Mouse (Mus musculus): Measurements from ENCODE around the gene Pcyox1. TPM values are rescaled to one million over a fixed set of nuclear protein-coding genes. Genes with fewer than 3 reads are reported as not detected.
A peak's percentile ranks its signal among the peaks of the same experiment; 100 is the strongest.

Gene Pcyox1
- total and polyA plus RNA-seq, 2 experiments from 2014 or later, result 44.5 to 44.7 TPM

DNA sequence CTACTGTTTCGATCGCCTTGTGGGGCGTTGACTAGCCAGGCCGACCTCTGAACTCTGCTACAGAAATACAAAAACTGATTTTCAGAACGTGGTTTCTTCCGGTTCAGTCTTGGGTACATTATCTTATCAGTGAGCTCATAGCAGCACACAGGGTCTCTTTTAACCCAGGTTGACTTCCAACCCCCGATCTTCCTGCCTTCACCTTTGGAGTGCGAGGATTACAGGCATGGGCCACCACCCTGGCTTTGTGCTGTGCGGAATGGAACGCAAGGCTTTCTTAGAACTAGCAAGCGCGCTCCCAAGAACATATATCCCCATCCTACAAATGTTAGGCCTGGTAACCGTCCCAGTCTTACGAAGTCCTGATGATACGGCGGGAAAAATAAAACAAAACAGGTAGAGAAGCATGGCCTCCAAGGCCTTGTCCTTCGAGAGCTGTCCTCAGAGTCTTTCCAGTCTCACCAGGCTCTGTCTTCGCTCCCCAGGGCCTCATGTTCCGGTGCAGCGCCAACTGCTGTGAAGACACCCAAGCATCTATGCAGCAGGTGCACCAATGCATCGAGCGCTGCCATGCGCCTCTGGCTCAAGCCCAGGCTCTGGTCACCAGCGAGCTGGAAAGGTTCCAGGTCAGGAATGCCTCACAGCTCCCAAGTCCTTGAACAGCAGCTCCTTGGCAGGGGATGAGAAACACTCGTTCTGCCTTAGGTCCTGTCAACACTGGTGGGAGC, 30.7 kb downstream of the Pcyox1 start:
- H3K27me3 ChIP-seq (ENCODE audit: control insufficient read depth, insufficient read depth, low read length), result no peaks in the 10 kb centered on the region
- 34% methylated on average over 25 of the region's 25 CpGs for WGBS
- peaks cover 20% of the 10 kb centered on the region for H3K4me1 ChIP-seq (ENCODE audit: control insufficient read depth, insufficient read depth)
- H3K4me2 ChIP-seq (ENCODE audit: low read depth, low read length), result peak overlapping the region; percentile 92
- peak overlapping the region; percentile 71 for H3K9ac ChIP-seq (replicated peaks; ENCODE audit: low read depth, low read length)
- H3K36me3 ChIP-seq (replicated peaks; ENCODE audit: control insufficient read depth, insufficient read depth, low read length), result peaks cover 6% of the 10 kb centered on the region
- TF ChIP-seq CTCF (IDR thresholded peaks at IDR 0.05; ENCODE audit: low read depth) (no peak), EP300 (IDR thresholded peaks at IDR 0.05; ENCODE audit: low read depth) (0 out of 2 replicates have a peak, but pooled peaks have one; percentile 2)
- DNase-seq (ENCODE audit: low spot score), result peak; percentile 48
- ATAC-seq (ENCODE audit: insufficient read depth, low read depth), result no peak
- H3K9me3 ChIP-seq (replicated peaks; ENCODE audit: control insufficient read depth, low read length), result no peaks in the 10 kb centered on the region
- peak overlapping the region; percentile 83 for H3K4me3 ChIP-seq (ENCODE audit: low read depth, low read length)
- peak overlapping the region; percentile 85 for H3K27ac ChIP-seq (ENCODE audit: low read depth)

DNA sequence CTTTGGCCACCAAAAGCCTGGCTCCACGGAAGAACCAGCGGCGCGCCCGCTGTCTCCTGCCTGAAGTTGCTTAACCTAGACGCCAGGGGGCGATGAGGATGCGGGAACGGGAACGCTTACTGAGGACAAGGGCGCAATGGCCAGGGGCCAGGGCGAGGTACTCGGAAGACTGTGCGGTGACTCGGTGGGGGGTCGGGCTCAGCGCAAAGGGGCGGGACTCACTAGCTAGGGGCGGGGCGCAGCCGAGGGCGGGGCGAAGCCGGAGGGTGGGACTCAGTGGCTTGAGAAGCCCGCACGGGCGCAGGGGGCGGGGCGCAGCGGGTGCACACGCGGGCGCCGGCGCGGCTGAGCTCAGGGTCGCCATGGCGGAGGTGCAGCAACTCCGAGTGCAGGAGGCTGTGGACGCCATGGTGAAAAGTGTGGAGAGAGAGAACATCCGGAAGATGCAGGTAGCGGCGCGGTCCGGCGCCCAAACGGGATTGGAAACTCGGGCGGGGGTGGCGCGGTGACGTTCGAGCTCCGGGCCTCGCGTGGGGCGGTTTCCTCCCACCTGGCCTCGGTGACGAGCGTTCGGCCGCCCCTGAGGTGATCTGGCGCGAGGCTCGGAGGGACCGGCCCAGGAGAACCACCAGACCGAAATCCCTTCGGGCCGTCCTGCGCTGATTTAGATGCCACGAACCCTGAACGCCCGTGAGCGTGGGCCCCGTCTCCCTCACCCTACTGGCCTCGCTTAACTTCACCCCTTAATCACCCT, 31.4 kb downstream of the Pcyox1 start, which contains the start of gene Fam136a:
Fam136a (plus strand) TSS at position 276 of the 754 bp plus-strand sequence.
- Histone ChIP-seq H3K9me3 (replicated peaks; ENCODE audit: control insufficient read depth, low read length) (no peaks in the 10 kb centered on the region), H3K4me3 (ENCODE audit: low read depth, low read length) (peak within 1 kb of the TSS; percentile 83), H3K36me3 (replicated peaks; ENCODE audit: control insufficient read depth, insufficient read depth, low read length) (peaks cover 6% of the 10 kb centered on the region), H3K9ac (replicated peaks; ENCODE audit: low read depth, low read length) (peak within 1 kb of the TSS; percentile 71), H3K4me2 (ENCODE audit: low read depth, low read length) (peak within 1 kb of the TSS; percentile 92), H3K27ac (ENCODE audit: low read depth) (peak within 1 kb of the TSS; percentile 85), H3K27me3 (ENCODE audit: control insufficient read depth, insufficient read depth, low read length) (no peaks in the 10 kb centered on the region), H3K4me1 (ENCODE audit: control insufficient read depth, insufficient read depth) (peaks cover 15% of the 10 kb centered on the region; the same call in 1 of the 2 replicates)
- peak; percentile 96 for DNase-seq (ENCODE audit: low spot score)
- 0 out of 2 replicates have a peak, but pooled peaks have one; percentile 20 for TF ChIP-seq EP300 (IDR thresholded peaks at IDR 0.05; ENCODE audit: low read depth)
- peak; percentile 97 for TF ChIP-seq CTCF (IDR thresholded peaks at IDR 0.05; ENCODE audit: low read depth)
- WGBS, result under 1% methylated on average over 69 of the region's 76 CpGs
- peak; percentile 96 for ATAC-seq (ENCODE audit: insufficient read depth, low read depth)

DNA sequence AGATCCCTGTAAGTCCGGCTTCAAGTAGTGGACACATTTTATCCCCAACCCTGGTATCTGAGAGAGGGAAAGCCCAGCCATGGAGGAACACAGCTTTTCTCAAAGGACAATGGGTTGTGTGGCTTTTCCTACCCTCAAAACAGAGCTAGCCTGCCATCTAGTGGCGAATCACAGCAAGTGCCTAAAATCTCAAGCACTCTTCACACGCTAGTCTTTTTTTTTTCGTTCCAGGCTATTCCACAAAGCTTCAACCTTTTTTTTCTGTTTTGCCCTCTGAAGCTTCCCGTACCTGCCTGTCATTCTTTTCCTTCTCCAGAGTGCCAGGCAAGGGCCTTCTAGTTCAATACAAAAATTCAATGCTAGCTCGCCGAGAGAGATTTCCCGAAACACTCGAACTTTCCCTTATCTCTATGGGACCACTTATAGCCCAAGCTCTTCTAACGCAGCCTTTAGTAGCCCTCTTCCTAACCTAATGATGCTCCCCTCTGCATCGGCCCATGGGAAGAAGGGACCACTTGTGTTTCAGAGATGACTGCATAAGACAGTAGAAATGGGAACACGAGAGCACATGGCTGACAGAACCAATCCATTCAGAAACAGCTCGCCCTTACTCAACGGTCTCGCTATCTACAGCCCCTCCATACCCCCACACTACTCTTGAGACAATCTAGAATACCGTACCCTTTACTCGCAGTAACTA, 32.4 kb downstream of the Pcyox1 start:
- peak; percentile 94 for TF ChIP-seq CTCF (IDR thresholded peaks at IDR 0.05; ENCODE audit: low read depth)
- TF ChIP-seq EP300 (IDR thresholded peaks at IDR 0.05; ENCODE audit: low read depth), result no peak
- 0 out of 2 replicates have a peak, but pooled peaks have one; percentile 6 for ATAC-seq (ENCODE audit: insufficient read depth, low read depth)
- Histone ChIP-seq H3K9me3 (replicated peaks; ENCODE audit: control insufficient read depth, low read length) (no peaks in the 10 kb centered on the region), H3K27ac (ENCODE audit: low read depth) (no peak overlapping the region), H3K9ac (replicated peaks; ENCODE audit: low read depth, low read length) (peak overlapping the region; percentile 41; the same call in 1 of the 2 replicates), H3K4me3 (ENCODE audit: low read depth, low read length) (peak overlapping the region; percentile 83), H3K4me2 (ENCODE audit: low read depth, low read length) (peak overlapping the region; percentile 92), H3K36me3 (replicated peaks; ENCODE audit: control insufficient read depth, insufficient read depth, low read length) (peaks cover 6% of the 10 kb centered on the region), H3K4me1 (ENCODE audit: control insufficient read depth, insufficient read depth) (peaks cover 13% of the 10 kb centered on the region; the same call in 1 of the 2 replicates), H3K27me3 (ENCODE audit: control insufficient read depth, insufficient read depth, low read length) (no peaks in the 10 kb centered on the region)
- peak; percentile 73 for DNase-seq (ENCODE audit: low spot score)
- whole genome bisulfite sequencing, result under 1% methylated on average over 17 of the region's 17 CpGs

DNA sequence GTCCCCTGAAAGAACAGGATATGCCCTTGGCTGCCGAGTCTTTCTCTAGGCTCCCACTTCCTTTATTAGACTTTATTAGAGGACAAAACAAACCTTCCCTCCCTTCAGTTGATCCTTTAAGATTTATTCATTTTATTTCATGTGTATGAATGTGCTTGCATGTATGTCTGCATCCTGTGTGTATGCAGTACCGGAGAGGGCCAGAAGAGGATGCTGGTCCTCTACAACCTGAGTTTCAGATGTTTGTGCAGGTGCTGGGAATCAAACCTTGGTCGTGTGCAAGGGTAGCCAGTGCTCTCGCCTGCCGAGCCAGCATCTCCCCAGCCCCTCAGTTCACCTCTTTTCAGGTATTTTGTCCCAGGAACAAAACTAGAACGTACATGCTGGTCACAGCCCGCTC, 35.6 kb downstream of the Pcyox1 start:
- Histone ChIP-seq H3K9ac (replicated peaks; ENCODE audit: low read depth, low read length) (no peak overlapping the region), H3K4me2 (ENCODE audit: low read depth, low read length) (no peak overlapping the region), H3K9me3 (replicated peaks; ENCODE audit: control insufficient read depth, low read length) (no peaks in the 10 kb centered on the region), H3K27ac (ENCODE audit: low read depth) (no peak overlapping the region), H3K4me3 (ENCODE audit: low read depth, low read length) (no peak overlapping the region), H3K36me3 (replicated peaks; ENCODE audit: control insufficient read depth, insufficient read depth, low read length) (no peaks in the 10 kb centered on the region), H3K4me1 (ENCODE audit: control insufficient read depth, insufficient read depth) (peaks cover 5% of the 10 kb centered on the region; the same call in 1 of the 2 replicates), H3K27me3 (ENCODE audit: control insufficient read depth, insufficient read depth, low read length) (no peaks in the 10 kb centered on the region)
- 84% methylated on average over 7 of the region's 7 CpGs for WGBS
- no peak for ATAC-seq (ENCODE audit: insufficient read depth, low read depth)
- TF ChIP-seq CTCF (IDR thresholded peaks at IDR 0.05; ENCODE audit: low read depth) (no peak; the same call in 1 of the 2 replicates), EP300 (IDR thresholded peaks at IDR 0.05; ENCODE audit: low read depth) (no peak)
- DNase-seq (ENCODE audit: low spot score), result no peak

DNA sequence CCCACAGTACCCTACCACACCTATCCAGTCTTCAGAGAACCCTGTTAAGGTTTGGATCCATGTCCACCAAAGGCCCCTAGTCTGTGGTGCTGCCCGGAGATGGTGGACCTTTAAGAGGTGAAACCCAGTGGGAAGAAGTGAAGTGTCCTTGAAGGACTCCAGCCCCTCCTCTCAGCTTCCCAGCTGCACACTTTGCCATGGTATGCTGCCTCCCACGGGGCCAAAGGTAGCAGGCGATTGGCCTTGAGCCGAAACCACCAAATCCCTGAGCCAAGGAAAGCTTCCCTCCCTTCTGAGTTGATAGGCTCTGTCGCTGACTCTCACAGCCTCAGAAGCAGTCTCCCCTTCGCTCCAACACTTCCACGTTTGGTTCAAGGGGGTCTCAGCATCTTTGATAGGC, 36.3 kb downstream of the Pcyox1 start:
- Histone ChIP-seq H3K4me2 (ENCODE audit: low read depth, low read length) (no peak overlapping the region), H3K4me1 (ENCODE audit: control insufficient read depth, insufficient read depth) (no peaks in the 10 kb centered on the region), H3K9ac (replicated peaks; ENCODE audit: low read depth, low read length) (no peak overlapping the region), H3K27ac (ENCODE audit: low read depth) (no peak overlapping the region), H3K27me3 (ENCODE audit: control insufficient read depth, insufficient read depth, low read length) (no peaks in the 10 kb centered on the region), H3K9me3 (replicated peaks; ENCODE audit: control insufficient read depth, low read length) (no peaks in the 10 kb centered on the region), H3K36me3 (replicated peaks; ENCODE audit: control insufficient read depth, insufficient read depth, low read length) (no peaks in the 10 kb centered on the region), H3K4me3 (ENCODE audit: low read depth, low read length) (no peak overlapping the region)
- ATAC-seq (ENCODE audit: insufficient read depth, low read depth), result no peak
- no peak for DNase-seq (ENCODE audit: low spot score)
- WGBS, result 51% methylated on average over 7 of the region's 7 CpGs
- TF ChIP-seq EP300 (IDR thresholded peaks at IDR 0.05; ENCODE audit: low read depth) (no peak), CTCF (IDR thresholded peaks at IDR 0.05; ENCODE audit: low read depth) (no peak)
